Mouse (Mus musculus) liver, postnatal 0 days (tissue): ENCODE data around the gene Ints13. TPM values are rescaled to one million over a fixed set of nuclear protein-coding genes. Genes with fewer than 3 reads are reported as not detected.

Experiments
- ATAC-seq: fragments of 200-750 bp; cut with Nextera tagmentation; 2 replicates; pipeline ENCODE4 v1.8.0; 2017; ENCODE audit warnings: mild to moderate bottlenecking, moderate library complexity
- DNase-seq: peaks from one replicate; pipeline ENCODE4 v3.0.0-alpha.2; 2016
- H3K27ac ChIP-seq: fragments of 300-500 bp; sonication (generic); 2 replicates; pipeline ENCODE4 v1.5.1; 2014; ENCODE audit warnings: antibody characterized with exemption, moderate library complexity, mild to moderate bottlenecking, low read depth
- H3K27me3 ChIP-seq: fragments of 300-500 bp; sonication (generic); 2 replicates; pipeline ENCODE4 v1.6.1; 2014; ENCODE audit warnings: low read length, control low read depth, mixed read lengths; ENCODE audit not compliant: insufficient read depth
- H3K36me3 ChIP-seq: fragments of 300-500 bp; sonication (generic); replicated peaks from 2 replicates; pipeline ENCODE4 v1.6.1; 2014; ENCODE audit warnings: mild to moderate bottlenecking, control low read depth, low read length, moderate library complexity, mixed read lengths; ENCODE audit not compliant: insufficient read depth
- H3K4me1 ChIP-seq: fragments of 300-500 bp; sonication (generic); 2 replicates; pipeline ENCODE4 v1.6.1; 2014; ENCODE audit warnings: antibody characterized with exemption, mild to moderate bottlenecking, control low read depth; ENCODE audit not compliant: insufficient read depth
- H3K4me2 ChIP-seq: fragments of 300-500 bp; sonication (generic); 2 replicates; pipeline ENCODE4 v1.6.1; 2014; ENCODE audit warnings: low read depth, mild to moderate bottlenecking, low read length, moderate library complexity, mixed read lengths
- H3K4me3 ChIP-seq: fragments of 300-500 bp; sonication (generic); 2 replicates; pipeline ENCODE4 v1.5.1; 2014; ENCODE audit warnings: low read depth, low read length
- H3K9ac ChIP-seq: fragments of 300-500 bp; sonication (generic); replicated peaks from 2 replicates; pipeline ENCODE4 v1.6.1; 2014; ENCODE audit warnings: mild to moderate bottlenecking, moderate library complexity
- H3K9me3 ChIP-seq: fragments of 300-500 bp; sonication (generic); 2 replicates; pipeline ENCODE4 v1.6.1; 2016; ENCODE audit warnings: mild to moderate bottlenecking, control low read depth, low read length, mixed read lengths
- CTCF ChIP-seq: sonication (generic); IDR thresholded peaks from 2 replicates; pipeline ENCODE4 v1.5.1; 2016; ENCODE audit warnings: antibody characterized with exemption, low read depth
- EP300 ChIP-seq: IDR thresholded peaks from 2 replicates; pipeline ENCODE4 v1.6.1; 2016; ENCODE audit warnings: antibody characterized with exemption, low read depth, mild to moderate bottlenecking
- WGBS: fragments of 180-500 bp; shearing (Covaris S2); extraction: QIAGEN DNeasy Blood & Tissue Kit; methylation state at CpG from one replicate; pipeline ENCODE4 v1.1.7; 2014; ENCODE audit not compliant: insufficient replicate concordance; 5-methylcytosine and 5-hydroxymethylcytosine counted together
- polyA plus RNA-seq: library from polyadenylated mRNA; unstranded; fragments of >200 nt; fragmentation: Nextera tagmentation; extraction: Ambion mirVana; gene quantifications from 2 replicates; pipeline ENCODE4 v1.2.1, GENCODE M21; 2015

The Ints13 gene
- 14.5 and 17.6 TPM in 2 replicates for polyA plus RNA-seq

- peak; percentile 68 for TF ChIP-seq EP300
- TF ChIP-seq CTCF = no peak
- Histone ChIP-seq H3K4me2 (peak within 1 kb of the TSS; percentile 88), H3K36me3 (peaks cover 2% of the 10 kb centered on the region; the same call in 1 of the 2 replicates), H3K27ac (peak within 1 kb of the TSS; percentile 98), H3K9ac (peak within 1 kb of the TSS; percentile 99), H3K4me1 (peaks cover 22% of the 10 kb centered on the region), H3K27me3 (no peaks in the 10 kb centered on the region), H3K4me3 (peak within 1 kb of the TSS; percentile 96), H3K9me3 (no peaks in the 10 kb centered on the region)
- ATAC-seq (peak; percentile 93), DNase-seq (peak; percentile 98)
- whole genome bisulfite sequencing = under 1% methylated on average over 75 of the region's 77 CpGs
These were observed at the start of gene Ints13 for GRCm38 (mm10) chr6:146577310-146578109. Gene Ints13, minus strand, starts transcription at chr6:146577835.

DNA sequence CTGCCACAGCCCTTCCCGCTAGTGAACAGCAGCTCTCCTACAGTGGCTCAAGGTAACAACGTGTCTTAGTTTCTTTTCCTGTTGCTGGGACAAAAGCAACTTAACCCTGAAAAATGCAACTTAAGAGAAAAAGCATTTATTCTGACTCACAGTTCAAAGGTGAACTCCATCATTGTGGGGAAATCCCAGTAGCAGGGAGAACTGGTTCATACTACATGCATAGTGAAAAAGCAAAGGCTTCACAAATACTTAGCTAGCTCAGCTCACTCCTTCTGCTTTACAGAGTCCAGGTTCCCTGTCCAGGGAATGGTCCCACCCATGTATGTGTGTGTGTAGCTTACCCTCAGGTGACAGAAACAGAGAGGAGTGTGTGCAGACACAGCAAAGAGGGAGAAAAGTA lies 39.0 kb upstream of the Ints13 start:
- no peak for DNase-seq
- no peak for TF ChIP-seq EP300
- no peak for TF ChIP-seq CTCF
- ATAC-seq = no peak
- peaks cover 58% of the 10 kb centered on the region for H3K36me3 ChIP-seq
- no peak overlapping the region for H3K4me2 ChIP-seq
- no peaks in the 10 kb centered on the region for H3K9me3 ChIP-seq
- H3K4me1 ChIP-seq = peaks cover 12% of the 10 kb centered on the region
- no peak overlapping the region for H3K27ac ChIP-seq
- H3K9ac ChIP-seq = no peak overlapping the region
- WGBS = 84% methylated on average over 2 of the region's 2 CpGs
- H3K27me3 ChIP-seq = no peaks in the 10 kb centered on the region
- H3K4me3 ChIP-seq = no peak overlapping the region

GRCm38 (mm10) chr6:146615891-146616290 lies 38.3 kb upstream of the Ints13 start:
- 94% methylated on average over 8 of the region's 8 CpGs for WGBS
- H3K4me3 ChIP-seq = no peak overlapping the region
- peaks cover 13% of the 10 kb centered on the region for H3K4me1 ChIP-seq
- DNase-seq (no peak), ATAC-seq (no peak)
- no peak for TF ChIP-seq CTCF
- TF ChIP-seq EP300 = no peak
- H3K4me2 ChIP-seq = no peak overlapping the region
- no peaks in the 10 kb centered on the region for H3K27me3 ChIP-seq
- H3K9ac ChIP-seq = no peak overlapping the region
- no peak overlapping the region for H3K27ac ChIP-seq
- H3K36me3 ChIP-seq = peaks cover 53% of the 10 kb centered on the region
- H3K9me3 ChIP-seq = no peaks in the 10 kb centered on the region

DNA sequence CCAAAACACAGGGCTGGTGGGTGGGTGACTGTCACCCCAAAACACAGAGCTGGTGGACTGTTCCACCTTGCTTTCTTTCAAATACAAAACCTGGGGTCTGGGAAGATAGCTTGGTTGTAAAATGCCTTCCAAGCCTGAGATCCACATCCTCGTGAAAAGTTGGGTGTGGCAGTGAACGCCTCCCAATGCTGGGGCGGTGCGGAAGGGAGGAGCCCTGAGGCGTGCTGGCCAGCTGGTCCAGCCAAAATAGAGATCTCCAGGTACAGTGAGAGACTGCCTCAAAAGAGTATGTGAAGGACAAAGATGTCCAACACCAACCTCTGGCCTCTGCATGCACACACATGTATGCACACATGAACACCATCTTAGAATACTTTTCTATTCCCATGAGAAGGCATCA lies 36.9 kb upstream of the Ints13 start:
- 75% methylated on average over 5 of the region's 5 CpGs for WGBS
- no peaks in the 10 kb centered on the region for H3K9me3 ChIP-seq
- H3K27me3 ChIP-seq = no peaks in the 10 kb centered on the region
- peak overlapping the region; percentile 3; the same call in 1 of the 2 replicates for H3K27ac ChIP-seq
- ATAC-seq (peak; percentile 43), DNase-seq (peak; percentile 49)
- H3K4me2 ChIP-seq = peak overlapping the region; percentile 36; the same call in 1 of the 2 replicates
- no peak overlapping the region for H3K4me3 ChIP-seq
- TF ChIP-seq EP300 (no peak), CTCF (no peak)
- H3K9ac ChIP-seq = no peak overlapping the region
- H3K4me1 ChIP-seq = peaks cover 13% of the 10 kb centered on the region
- peaks cover 48% of the 10 kb centered on the region for H3K36me3 ChIP-seq

- TF ChIP-seq EP300 = no peak
- peak; percentile 47 for TF ChIP-seq CTCF
- H3K27ac ChIP-seq = 0 out of 2 replicates have a peak overlapping the region, but pooled peaks have one; percentile 11
- DNase-seq = no peak
- H3K9ac ChIP-seq = no peak overlapping the region
- 91% methylated on average over 5 of the region's 5 CpGs for WGBS
- ATAC-seq = no peak
- H3K4me3 ChIP-seq = no peak overlapping the region
- H3K4me1 ChIP-seq = peaks cover 13% of the 10 kb centered on the region
- H3K27me3 ChIP-seq = no peaks in the 10 kb centered on the region
- no peaks in the 10 kb centered on the region for H3K9me3 ChIP-seq
- H3K36me3 ChIP-seq = peaks cover 52% of the 10 kb centered on the region
- H3K4me2 ChIP-seq = no peak overlapping the region
These were observed 36.3 kb upstream of the Ints13 start for GRCm38 (mm10) chr6:146613907-146614306.

DNA sequence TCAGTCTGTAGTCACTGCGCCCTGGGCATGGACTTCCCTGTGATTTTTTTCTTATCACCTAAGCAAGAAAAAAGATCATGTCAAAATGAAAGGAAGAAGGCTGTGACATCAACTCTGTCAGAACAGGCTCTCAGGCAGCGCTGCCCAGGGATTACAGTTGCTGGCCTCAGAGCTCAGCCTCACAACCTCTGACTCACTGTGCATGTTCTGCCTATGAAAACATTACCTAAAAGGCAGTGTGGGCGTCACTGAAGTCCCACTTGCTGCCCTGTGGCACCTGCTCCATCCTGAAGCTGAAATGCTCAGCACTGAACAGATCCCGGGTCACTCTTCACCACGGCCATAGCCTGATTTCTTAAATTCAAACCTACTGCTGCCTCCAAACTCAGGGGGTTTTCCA lies 35.1 kb upstream of the Ints13 start:
- no peak overlapping the region for H3K4me2 ChIP-seq

More for the DNA sequence above, 35.1 kb upstream of the Ints13 start:
- Histone ChIP-seq H3K9me3 (no peaks in the 10 kb centered on the region), H3K27me3 (no peaks in the 10 kb centered on the region), H3K27ac (peak overlapping the region; percentile 95), H3K4me1 (peaks cover 13% of the 10 kb centered on the region), H3K36me3 (peaks cover 47% of the 10 kb centered on the region), H3K4me3 (no peak overlapping the region), H3K9ac (no peak overlapping the region)
- TF ChIP-seq CTCF (no peak), EP300 (no peak)
- 90% methylated on average over 5 of the region's 5 CpGs for WGBS
- ATAC-seq (no peak), DNase-seq (no peak)
